Mouse (Mus musculus): Measurements from ENCODE around the gene 0610040J01Rik. TPM values are rescaled to one million over a fixed set of nuclear protein-coding genes. Genes with fewer than 3 reads are reported as not detected.

0610040J01Rik gene
- polyA plus RNA-seq, 1 experiment from 2014 or later: 29.3 TPM

DNA sequence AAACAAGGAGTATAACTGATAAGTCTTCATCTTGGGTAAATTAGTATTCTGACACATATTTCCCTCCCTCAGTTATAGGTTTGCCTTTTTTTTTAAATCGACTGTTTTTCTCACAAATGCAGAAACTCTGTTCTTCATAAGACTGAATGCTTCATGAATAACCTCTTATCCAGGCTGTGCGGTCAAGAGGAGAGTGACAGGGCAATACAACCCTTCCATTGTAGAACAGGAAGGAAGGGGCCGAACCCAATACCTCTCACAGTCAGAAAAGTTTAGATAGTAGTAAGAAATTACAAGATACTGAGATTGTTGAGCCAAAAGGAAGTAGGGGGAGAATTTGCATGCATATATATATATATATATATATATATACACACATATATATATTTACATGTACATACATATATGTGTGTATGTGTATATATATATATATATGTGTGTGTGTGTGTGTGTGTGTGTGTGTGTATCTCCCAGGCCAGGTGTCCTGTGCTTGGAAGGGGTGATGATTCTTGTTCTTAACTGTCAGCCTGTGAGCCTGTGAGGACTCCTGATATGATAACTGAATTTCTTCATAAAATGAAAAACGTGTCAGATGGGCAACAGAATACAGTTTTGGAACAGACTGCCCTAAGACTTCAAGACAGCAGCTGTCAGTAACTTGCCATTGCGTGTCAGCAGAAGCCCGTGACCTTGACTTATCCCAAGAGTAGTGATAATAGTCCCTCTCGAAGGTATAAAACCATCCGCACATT is 12.6 kb downstream of the 0610040J01Rik start:
- peak overlapping the region; percentile 13; the same call in 1 of the 2 replicates for H3K4me2 ChIP-seq (ENCODE audit: low read length)
- peaks cover 17% of the 10 kb centered on the region; the same call in 1 of the 2 replicates for H3K4me1 ChIP-seq (replicated peaks; ENCODE audit: control insufficient read depth, insufficient read depth, low read length)
- 81% methylated on average over 8 of the region's 8 CpGs for WGBS
- H3K27ac ChIP-seq (ENCODE audit: low read depth): peak overlapping the region; percentile 22; the same call in 1 of the 2 replicates
- H3K9me3 ChIP-seq (ENCODE audit: control insufficient read depth, low read length): no peaks in the 10 kb centered on the region
- DNase-seq (ENCODE audit: low spot score): no peak
- no peaks in the 10 kb centered on the region for H3K36me3 ChIP-seq (ENCODE audit: control insufficient read depth, insufficient read depth, low read length)
- H3K4me3 ChIP-seq (ENCODE audit: low read depth, low read length): no peak overlapping the region
- no peak overlapping the region for H3K9ac ChIP-seq (ENCODE audit: low read length)
- H3K27me3 ChIP-seq (replicated peaks; ENCODE audit: control insufficient read depth, insufficient read depth, low read length): no peaks in the 10 kb centered on the region
- no peak for ATAC-seq (replicated peaks; ENCODE audit: low FRiP score, low TSS enrichment, low read depth)

DNA sequence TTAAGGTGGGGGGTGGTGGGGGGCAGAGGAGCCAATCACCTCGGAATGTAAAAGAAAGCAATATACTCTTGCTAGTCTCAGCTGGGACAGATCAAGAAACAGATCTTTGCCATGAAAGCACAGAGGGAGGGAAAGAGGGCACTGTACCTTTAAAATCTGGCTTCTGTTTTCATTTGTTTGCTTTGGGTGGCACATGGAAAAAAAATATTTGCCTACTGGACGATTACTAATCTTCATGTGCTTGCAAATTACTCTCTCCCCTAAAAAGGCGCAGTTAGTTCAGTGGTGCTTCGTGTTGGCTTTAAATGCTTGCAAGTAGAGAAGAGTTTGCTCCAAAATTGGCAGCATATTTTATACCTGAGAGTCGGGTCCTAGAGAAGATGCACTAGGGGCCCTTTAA is 13.7 kb downstream of the 0610040J01Rik start:
- H3K27ac ChIP-seq (ENCODE audit: low read depth): no peak overlapping the region
- H3K27me3 ChIP-seq (replicated peaks; ENCODE audit: control insufficient read depth, insufficient read depth, low read length): no peaks in the 10 kb centered on the region
- DNase-seq (ENCODE audit: low spot score) (no peak), ATAC-seq (replicated peaks; ENCODE audit: low FRiP score, low TSS enrichment, low read depth) (no peak)
- H3K36me3 ChIP-seq (ENCODE audit: control insufficient read depth, insufficient read depth, low read length): no peaks in the 10 kb centered on the region
- H3K4me3 ChIP-seq (ENCODE audit: low read depth, low read length): no peak overlapping the region
- 52% methylated on average over 5 of the region's 5 CpGs for WGBS
- peaks cover 17% of the 10 kb centered on the region; the same call in 1 of the 2 replicates for H3K4me1 ChIP-seq (replicated peaks; ENCODE audit: control insufficient read depth, insufficient read depth, low read length)
- H3K9me3 ChIP-seq (ENCODE audit: control insufficient read depth, low read length): no peaks in the 10 kb centered on the region
- no peak overlapping the region for H3K4me2 ChIP-seq (ENCODE audit: low read length)
- H3K9ac ChIP-seq (ENCODE audit: low read length): no peak overlapping the region

DNA sequence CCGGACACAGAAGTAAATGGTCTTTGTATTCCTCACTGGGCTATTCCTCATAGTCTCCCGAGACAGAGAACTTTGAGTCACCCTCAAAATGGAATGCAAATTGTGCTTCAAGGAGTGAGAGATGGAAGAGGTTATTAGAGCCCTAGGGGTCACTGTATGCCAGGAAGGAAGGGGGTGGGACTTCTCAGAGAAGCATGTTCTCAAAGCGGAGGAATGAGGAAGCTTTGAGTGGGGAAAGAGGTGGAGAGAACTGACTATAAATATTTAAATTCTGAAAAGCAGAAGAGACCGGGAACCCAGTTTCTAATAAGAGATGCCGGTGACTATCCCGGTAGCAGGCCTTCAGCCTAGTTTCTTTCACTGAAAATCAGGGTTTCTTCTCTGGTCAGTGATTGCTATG is 14.8 kb downstream of the 0610040J01Rik start:
- Histone ChIP-seq H3K4me1 (replicated peaks; ENCODE audit: control insufficient read depth, insufficient read depth, low read length) (peaks cover 17% of the 10 kb centered on the region; the same call in 1 of the 2 replicates), H3K36me3 (ENCODE audit: control insufficient read depth, insufficient read depth, low read length) (no peaks in the 10 kb centered on the region), H3K9me3 (ENCODE audit: control insufficient read depth, low read length) (no peaks in the 10 kb centered on the region), H3K4me2 (ENCODE audit: low read length) (peak overlapping the region; percentile 3; the same call in 1 of the 2 replicates), H3K27ac (ENCODE audit: low read depth) (peak overlapping the region; percentile 9; the same call in 1 of the 2 replicates), H3K4me3 (ENCODE audit: low read depth, low read length) (no peak overlapping the region), H3K27me3 (replicated peaks; ENCODE audit: control insufficient read depth, insufficient read depth, low read length) (no peaks in the 10 kb centered on the region), H3K9ac (ENCODE audit: low read length) (no peak overlapping the region)
- DNase-seq (ENCODE audit: low spot score) (no peak), ATAC-seq (replicated peaks; ENCODE audit: low FRiP score, low TSS enrichment, low read depth) (no peak)
- 40% methylated on average over 6 of the region's 6 CpGs for WGBS

DNA sequence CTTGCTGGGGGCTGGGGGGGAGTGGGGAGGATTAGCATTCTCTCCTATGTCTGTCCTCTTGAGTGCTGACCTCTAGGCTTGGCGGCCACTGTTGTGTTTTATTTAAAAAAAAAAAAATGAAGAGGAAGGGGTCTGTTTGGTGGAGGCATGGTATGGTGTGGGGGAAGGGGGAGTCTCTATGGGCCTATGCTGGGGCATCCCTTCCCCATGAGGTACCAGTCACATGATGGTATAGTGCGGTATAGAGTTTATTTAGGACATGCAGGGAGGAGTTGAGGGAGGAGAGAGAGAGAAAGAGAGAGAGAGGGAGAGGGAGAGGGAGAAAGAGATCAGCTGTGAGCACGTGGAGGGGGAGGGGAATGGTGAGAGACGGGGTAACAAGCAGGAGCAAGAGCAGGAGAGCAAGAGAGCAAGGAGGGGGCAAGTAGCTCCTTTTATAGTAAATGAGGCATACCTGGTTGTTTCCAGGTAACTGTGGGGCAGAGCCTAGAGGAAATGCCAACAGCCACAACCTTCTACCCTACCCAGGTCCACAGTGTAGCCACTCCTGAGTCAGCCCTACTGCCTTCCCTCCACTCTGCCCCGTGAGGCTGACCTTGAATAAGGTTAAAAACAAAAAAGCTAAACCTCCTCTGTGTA is 15.4 kb downstream of the 0610040J01Rik start:
- Histone ChIP-seq H3K4me1 (replicated peaks; ENCODE audit: control insufficient read depth, insufficient read depth, low read length) (peaks cover 17% of the 10 kb centered on the region; the same call in 1 of the 2 replicates), H3K9ac (ENCODE audit: low read length) (no peak overlapping the region), H3K27ac (ENCODE audit: low read depth) (peak overlapping the region; percentile 9; the same call in 1 of the 2 replicates), H3K4me2 (ENCODE audit: low read length) (no peak overlapping the region), H3K36me3 (ENCODE audit: control insufficient read depth, insufficient read depth, low read length) (no peaks in the 10 kb centered on the region), H3K4me3 (ENCODE audit: low read depth, low read length) (no peak overlapping the region), H3K27me3 (replicated peaks; ENCODE audit: control insufficient read depth, insufficient read depth, low read length) (no peaks in the 10 kb centered on the region), H3K9me3 (ENCODE audit: control insufficient read depth, low read length) (no peaks in the 10 kb centered on the region)
- WGBS: 41% methylated on average over 5 of the region's 5 CpGs
- DNase-seq (ENCODE audit: low spot score) (no peak), ATAC-seq (replicated peaks; ENCODE audit: low FRiP score, low TSS enrichment, low read depth) (no peak)

DNA sequence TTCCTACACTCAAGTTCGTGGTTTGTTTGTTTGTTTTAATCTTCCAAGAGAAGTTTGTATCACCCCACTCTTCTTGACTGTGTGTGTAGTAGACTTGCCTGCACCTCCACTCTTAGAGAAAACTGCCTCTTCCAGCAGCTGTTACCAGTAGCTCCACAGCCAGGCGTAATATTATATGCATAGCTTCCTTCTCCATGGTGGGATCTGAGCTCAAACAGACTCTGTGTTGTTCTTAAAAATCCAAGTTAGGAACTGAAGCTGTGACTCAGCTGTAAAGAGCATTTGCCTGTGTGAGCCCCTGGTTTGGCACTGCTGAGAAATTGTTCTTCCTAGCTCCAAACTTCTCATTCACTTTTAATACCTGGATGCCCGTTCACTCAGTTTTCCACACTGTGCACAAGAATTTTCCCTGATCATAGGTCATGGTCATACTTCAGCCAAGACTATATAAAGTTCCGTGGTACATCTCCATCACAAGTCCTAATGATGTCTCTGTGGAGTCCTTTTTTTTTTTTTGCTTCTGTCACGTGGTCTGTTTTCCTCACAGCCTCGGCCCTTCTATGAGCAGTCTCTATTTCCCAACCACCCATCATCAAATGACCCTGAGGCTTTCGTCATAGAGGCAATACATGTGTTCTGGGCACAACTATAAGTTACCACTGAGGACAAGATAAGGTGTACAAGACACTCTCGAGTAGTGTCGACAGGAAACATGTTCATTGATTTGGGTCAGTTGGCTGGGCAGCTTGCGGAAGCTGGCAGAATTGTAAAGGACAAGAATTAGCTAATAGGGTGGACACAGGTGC is 16.4 kb downstream of the 0610040J01Rik start:
- 83% methylated on average over 10 of the region's 10 CpGs for WGBS
- H3K4me3 ChIP-seq (ENCODE audit: low read depth, low read length): no peak overlapping the region
- H3K4me1 ChIP-seq (replicated peaks; ENCODE audit: control insufficient read depth, insufficient read depth, low read length): peaks cover 17% of the 10 kb centered on the region; the same call in 1 of the 2 replicates
- DNase-seq (ENCODE audit: low spot score): no peak
- H3K9me3 ChIP-seq (ENCODE audit: control insufficient read depth, low read length): no peaks in the 10 kb centered on the region
- H3K27me3 ChIP-seq (replicated peaks; ENCODE audit: control insufficient read depth, insufficient read depth, low read length): no peaks in the 10 kb centered on the region
- no peak overlapping the region for H3K4me2 ChIP-seq (ENCODE audit: low read length)
- H3K36me3 ChIP-seq (ENCODE audit: control insufficient read depth, insufficient read depth, low read length): no peaks in the 10 kb centered on the region
- no peak overlapping the region for H3K27ac ChIP-seq (ENCODE audit: low read depth)
- no peak for ATAC-seq (replicated peaks; ENCODE audit: low FRiP score, low TSS enrichment, low read depth)
- H3K9ac ChIP-seq (ENCODE audit: low read length): no peak overlapping the region

DNA sequence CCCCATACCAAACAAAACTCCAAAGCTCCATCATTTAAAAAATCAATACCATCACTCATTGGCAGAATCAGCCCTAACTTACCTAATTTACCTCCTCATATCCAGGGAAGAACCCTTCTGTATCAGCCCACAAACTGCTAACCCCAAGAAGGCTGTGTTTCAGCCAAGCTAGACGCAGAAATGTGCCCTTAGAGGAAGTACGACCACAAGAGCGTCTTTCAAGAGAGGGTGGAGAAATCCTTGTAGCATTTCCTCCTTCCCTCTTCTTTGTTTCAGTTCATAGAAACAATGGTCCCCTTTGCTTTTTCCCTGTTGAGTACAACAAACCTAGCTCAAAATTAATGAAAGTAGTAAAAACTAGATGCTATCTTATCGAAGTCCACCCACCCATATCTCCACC is 18.9 kb downstream of the 0610040J01Rik start:
- ATAC-seq (replicated peaks; ENCODE audit: low FRiP score, low TSS enrichment, low read depth) (no peak), DNase-seq (ENCODE audit: low spot score) (no peak)
- Histone ChIP-seq H3K36me3 (ENCODE audit: control insufficient read depth, insufficient read depth, low read length) (no peaks in the 10 kb centered on the region), H3K4me2 (ENCODE audit: low read length) (no peak overlapping the region), H3K4me3 (ENCODE audit: low read depth, low read length) (no peak overlapping the region), H3K9me3 (ENCODE audit: control insufficient read depth, low read length) (no peaks in the 10 kb centered on the region), H3K27ac (ENCODE audit: low read depth) (no peak overlapping the region), H3K9ac (ENCODE audit: low read length) (no peak overlapping the region), H3K4me1 (replicated peaks; ENCODE audit: control insufficient read depth, insufficient read depth, low read length) (peaks cover 15% of the 10 kb centered on the region; the same call in 1 of the 2 replicates), H3K27me3 (replicated peaks; ENCODE audit: control insufficient read depth, insufficient read depth, low read length) (no peaks in the 10 kb centered on the region)
- 65% methylated on average over 4 of the region's 4 CpGs for WGBS

DNA sequence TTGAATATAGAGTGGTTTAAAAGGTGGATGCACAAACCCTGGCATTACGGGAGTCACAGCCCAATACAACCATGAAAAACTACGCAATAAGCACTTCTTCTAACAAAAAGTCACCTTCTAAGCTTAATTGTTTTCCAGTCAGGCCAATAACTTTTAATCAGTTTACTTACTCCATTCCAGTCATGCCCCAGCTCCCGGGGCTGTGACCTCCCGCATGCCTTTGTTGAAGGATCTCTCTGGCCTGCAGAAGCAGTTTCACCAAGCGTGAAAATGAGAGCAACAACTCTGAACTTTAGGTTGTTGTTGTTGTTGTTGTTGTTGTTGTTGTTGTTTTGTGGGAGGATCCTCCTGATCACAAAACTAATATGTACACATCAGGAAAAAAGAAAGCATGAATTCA is 21.8 kb downstream of the 0610040J01Rik start:
- H3K4me3 ChIP-seq (ENCODE audit: low read depth, low read length): no peak overlapping the region
- no peaks in the 10 kb centered on the region for H3K36me3 ChIP-seq (ENCODE audit: control insufficient read depth, insufficient read depth, low read length)
- WGBS: 54% methylated on average over 5 of the region's 5 CpGs
- H3K27ac ChIP-seq (ENCODE audit: low read depth): no peak overlapping the region
- ATAC-seq (replicated peaks; ENCODE audit: low FRiP score, low TSS enrichment, low read depth): no peak
- H3K4me1 ChIP-seq (replicated peaks; ENCODE audit: control insufficient read depth, insufficient read depth, low read length): no peaks in the 10 kb centered on the region
- H3K4me2 ChIP-seq (ENCODE audit: low read length): no peak overlapping the region
- no peaks in the 10 kb centered on the region for H3K27me3 ChIP-seq (replicated peaks; ENCODE audit: control insufficient read depth, insufficient read depth, low read length)
- DNase-seq (ENCODE audit: low spot score): no peak
- H3K9ac ChIP-seq (ENCODE audit: low read length): no peak overlapping the region
- H3K9me3 ChIP-seq (ENCODE audit: control insufficient read depth, low read length): no peaks in the 10 kb centered on the region

DNA sequence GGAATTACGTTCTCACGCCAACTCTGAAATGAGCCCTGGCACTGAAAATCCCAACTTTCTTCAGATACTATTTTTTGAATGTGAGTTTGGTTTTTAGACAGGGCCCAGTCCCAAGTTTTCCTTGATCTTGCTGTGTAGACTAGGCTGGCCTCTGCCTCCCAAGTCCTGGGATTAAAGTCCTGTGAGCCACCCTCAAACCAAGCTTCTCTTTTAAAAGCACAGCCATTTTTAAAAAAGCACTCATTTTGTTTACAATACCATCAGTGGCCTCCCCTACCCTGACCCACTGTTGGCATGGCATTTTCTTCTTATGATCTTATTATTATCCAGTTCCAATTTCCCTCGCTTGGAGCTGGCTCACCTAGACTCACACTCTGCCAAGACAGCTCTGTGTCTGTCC is 22.3 kb downstream of the 0610040J01Rik start:
- Histone ChIP-seq H3K4me3 (ENCODE audit: low read depth, low read length) (no peak overlapping the region), H3K9me3 (ENCODE audit: control insufficient read depth, low read length) (no peaks in the 10 kb centered on the region), H3K27ac (ENCODE audit: low read depth) (no peak overlapping the region), H3K9ac (ENCODE audit: low read length) (no peak overlapping the region), H3K36me3 (ENCODE audit: control insufficient read depth, insufficient read depth, low read length) (no peaks in the 10 kb centered on the region), H3K27me3 (replicated peaks; ENCODE audit: control insufficient read depth, insufficient read depth, low read length) (no peaks in the 10 kb centered on the region), H3K4me1 (replicated peaks; ENCODE audit: control insufficient read depth, insufficient read depth, low read length) (no peaks in the 10 kb centered on the region), H3K4me2 (ENCODE audit: low read length) (no peak overlapping the region)
- ATAC-seq (replicated peaks; ENCODE audit: low FRiP score, low TSS enrichment, low read depth) (no peak), DNase-seq (ENCODE audit: low spot score) (no peak)
- 76% methylated on average over 3 of the region's 3 CpGs for WGBS

All from intestine, embryonic 14.5 days (tissue).